ENCODE assay signal across 16 mouse cellular contexts in genomic region chr12:40596441-40596840, GRCm38 (mm10).
DNase-seq lines count a peak whose midpoint lies in the region; TF ChIP-seq lines count a peak whose summit lies in the region.
"Had no signal": no experiment of that assay in that cellular context is flagged by ENCODE, and none has a peak within 500 bp of the region (broad histone marks: within the 10 kb centered on the region; RNA-seq: fewer than 3 reads in every experiment).

No protein-coding gene starts in this region.

- intact Hi-C loops in left cerebral cortex, adult 2 months (cut with DNase I) = loop anchor here (10.0 kb wide), 1 partner anchor 342 kb away; no protein-coding TSS in a partner anchor

- H3K4me3 ChIP-seq in left cerebral cortex, adult 2 months = no peak overlapping the region
- no peak overlapping the region for H3K4me3 ChIP-seq in cortical plate, adult 2 months (ENCODE audit: insufficient read depth, low read length)
- H3K4me3 ChIP-seq: embryonic facial prominence, embryonic 13.5 days; forebrain, embryonic 12.5 days; heart, embryonic 15.5 days; hindbrain, embryonic 13.5 days had no signal

- no peak for TF ChIP-seq CTCF in left cerebral cortex, adult 2 months (IDR thresholded peaks at IDR 0.05)
- no peak for TF ChIP-seq CTCF in cortical plate, adult 2 months (IDR thresholded peaks at IDR 0.05; ENCODE audit: extremely low read depth, insufficient read depth, low read length)

- peaks cover 14% of the 10 kb centered on the region for H3K4me1 ChIP-seq in cortical plate, adult 2 months (ENCODE audit: control insufficient read depth, insufficient read depth, low read length)
- H3K4me1 ChIP-seq: embryonic facial prominence, embryonic 13.5 days; forebrain, embryonic 12.5 days; heart, embryonic 15.5 days had no signal

- TF ChIP-seq POLR2A in cortical plate, adult 2 months (IDR thresholded peaks at IDR 0.05; ENCODE audit: extremely low read depth, insufficient read depth, low read length) = no peak

- peak overlapping the region; percentile 86 for H3K27ac ChIP-seq in left cerebral cortex, adult 2 months
- H3K27ac ChIP-seq in cortical plate, adult 2 months (ENCODE audit: insufficient read depth, low read length) = peak overlapping the region; percentile 60; the same call in 1 of the 2 replicates
- H3K27ac ChIP-seq: embryonic facial prominence, embryonic 13.5 days; forebrain, embryonic 12.5 days; heart, embryonic 15.5 days; hindbrain, embryonic 13.5 days had no signal

- DNase-seq in adrenal gland, postnatal 10 days = peak; percentile 19
- DNase-seq in adrenal gland, adult 18-20 months (ENCODE audit: low spot score in 2 of 2) = no peak
- no peak for DNase-seq in left cerebral cortex, adult 2 months (ENCODE audit: extremely low spot score in 1 of 2, low spot score in 2 of 2)
- no peak for DNase-seq in left cerebral cortex, adult 9 months (ENCODE audit: low spot score in 2 of 2)
- peak; percentile 4 for DNase-seq in yolk sac, embryonic 10.5 days (ENCODE audit: low spot score)
- DNase-seq: cerebellum, adult 11-12 months; cerebellum, adult 9-10 months; cerebellum, postnatal 25 days; gastrocnemius, postnatal 10 days; heart, adult 18-20 months; heart, postnatal 14 days had no signal

Comparison
In these comparisons a context has a peak if more than half of its experiments do, and no peak if none do; other contexts are left out.
1. DNase-seq: peak in adrenal gland, postnatal 10 days (single experiment) and yolk sac, embryonic 10.5 days (single experiment); none in adrenal gland, adult 18-20 months (0 of 2), left cerebral cortex, adult 2 months (0 of 2) and left cerebral cortex, adult 9 months (0 of 2).